Mouse (Mus musculus): ENCODE results near the gene Zmiz1. TPM values are rescaled to one million over a fixed set of nuclear protein-coding genes. Genes with fewer than 3 reads are reported as not detected.

Gene Zmiz1
- total RNA-seq (2017) = 9.8 and 17.0 TPM in 2 replicates

- peak; percentile 44 to 52; a peak in 3 of 4 replicates for ATAC-seq (replicated peaks in 1 of 2; ENCODE audit: insufficient read depth in 1 of 2, low FRiP score in 2 of 2, low TSS enrichment in 1 of 2, low read depth in 1 of 2, poor library complexity in 2 of 2, severe bottlenecking in 2 of 2)
These were observed at the start of gene Zmiz1 for GRCm38 (mm10) chr14:25459016-25459393. Gene Zmiz1, plus strand, starts transcription at chr14:25459185.

GRCm38 (mm10) chr14:25411848-25412527 is 47.0 kb upstream of the Zmiz1 start:
- ATAC-seq (replicated peaks in 1 of 2; ENCODE audit: insufficient read depth in 1 of 2, low FRiP score in 2 of 2, low TSS enrichment in 1 of 2, low read depth in 1 of 2, poor library complexity in 2 of 2, severe bottlenecking in 2 of 2) = no peak

GRCm38 (mm10) chr14:25412811-25413210 is 46.2 kb upstream of the Zmiz1 start:
- ATAC-seq (replicated peaks in 1 of 2; ENCODE audit: insufficient read depth in 1 of 2, low FRiP score in 2 of 2, low TSS enrichment in 1 of 2, low read depth in 1 of 2, poor library complexity in 2 of 2, severe bottlenecking in 2 of 2) = no peak

- no peak for ATAC-seq (replicated peaks in 1 of 2; ENCODE audit: insufficient read depth in 1 of 2, low FRiP score in 2 of 2, low TSS enrichment in 1 of 2, low read depth in 1 of 2, poor library complexity in 2 of 2, severe bottlenecking in 2 of 2)
These were observed 45.5 kb upstream of the Zmiz1 start for GRCm38 (mm10) chr14:25413510-25413909.

GRCm38 (mm10) chr14:25414115-25414514 is 44.9 kb upstream of the Zmiz1 start:
- no peak for ATAC-seq (replicated peaks in 1 of 2; ENCODE audit: insufficient read depth in 1 of 2, low FRiP score in 2 of 2, low TSS enrichment in 1 of 2, low read depth in 1 of 2, poor library complexity in 2 of 2, severe bottlenecking in 2 of 2)

GRCm38 (mm10) chr14:25420001-25420690 is 38.8 kb upstream of the Zmiz1 start:
- ATAC-seq (replicated peaks in 1 of 2; ENCODE audit: insufficient read depth in 1 of 2, low FRiP score in 2 of 2, low TSS enrichment in 1 of 2, low read depth in 1 of 2, poor library complexity in 2 of 2, severe bottlenecking in 2 of 2) = no peak

GRCm38 (mm10) chr14:25420987-25421386 is 38.0 kb upstream of the Zmiz1 start:
- ATAC-seq (replicated peaks in 1 of 2; ENCODE audit: insufficient read depth in 1 of 2, low FRiP score in 2 of 2, low TSS enrichment in 1 of 2, low read depth in 1 of 2, poor library complexity in 2 of 2, severe bottlenecking in 2 of 2) = no peak

GRCm38 (mm10) chr14:25421596-25422001 is 37.4 kb upstream of the Zmiz1 start:
- ATAC-seq (replicated peaks in 1 of 2; ENCODE audit: insufficient read depth in 1 of 2, low FRiP score in 2 of 2, low TSS enrichment in 1 of 2, low read depth in 1 of 2, poor library complexity in 2 of 2, severe bottlenecking in 2 of 2) = no peak

- ATAC-seq (replicated peaks in 1 of 2; ENCODE audit: insufficient read depth in 1 of 2, low FRiP score in 2 of 2, low TSS enrichment in 1 of 2, low read depth in 1 of 2, poor library complexity in 2 of 2, severe bottlenecking in 2 of 2) = no peak
These were observed 36.0 kb upstream of the Zmiz1 start for GRCm38 (mm10) chr14:25422946-25423345.

- no peak for ATAC-seq (replicated peaks in 1 of 2; ENCODE audit: insufficient read depth in 1 of 2, low FRiP score in 2 of 2, low TSS enrichment in 1 of 2, low read depth in 1 of 2, poor library complexity in 2 of 2, severe bottlenecking in 2 of 2)
These were observed 35.1 kb upstream of the Zmiz1 start for GRCm38 (mm10) chr14:25423721-25424443.

- ATAC-seq (replicated peaks in 1 of 2; ENCODE audit: insufficient read depth in 1 of 2, low FRiP score in 2 of 2, low TSS enrichment in 1 of 2, low read depth in 1 of 2, poor library complexity in 2 of 2, severe bottlenecking in 2 of 2) = no peak
These were observed 20.7 kb upstream of the Zmiz1 start for GRCm38 (mm10) chr14:25438255-25438654.

GRCm38 (mm10) chr14:25440116-25440515 is 18.9 kb upstream of the Zmiz1 start:
- ATAC-seq (replicated peaks in 1 of 2; ENCODE audit: insufficient read depth in 1 of 2, low FRiP score in 2 of 2, low TSS enrichment in 1 of 2, low read depth in 1 of 2, poor library complexity in 2 of 2, severe bottlenecking in 2 of 2) = no peak

- ATAC-seq (replicated peaks in 1 of 2; ENCODE audit: insufficient read depth in 1 of 2, low FRiP score in 2 of 2, low TSS enrichment in 1 of 2, low read depth in 1 of 2, poor library complexity in 2 of 2, severe bottlenecking in 2 of 2) = no peak
These were observed 18.2 kb upstream of the Zmiz1 start for GRCm38 (mm10) chr14:25440777-25441176.

- no peak for ATAC-seq (replicated peaks in 1 of 2; ENCODE audit: insufficient read depth in 1 of 2, low FRiP score in 2 of 2, low TSS enrichment in 1 of 2, low read depth in 1 of 2, poor library complexity in 2 of 2, severe bottlenecking in 2 of 2)
These were observed 17.5 kb upstream of the Zmiz1 start for GRCm38 (mm10) chr14:25441469-25441868.

GRCm38 (mm10) chr14:25442676-25443075 is 16.3 kb upstream of the Zmiz1 start:
- ATAC-seq (replicated peaks in 1 of 2; ENCODE audit: insufficient read depth in 1 of 2, low FRiP score in 2 of 2, low TSS enrichment in 1 of 2, low read depth in 1 of 2, poor library complexity in 2 of 2, severe bottlenecking in 2 of 2) = no peak; a peak in 1 of 4 replicates

- no peak for ATAC-seq (replicated peaks in 1 of 2; ENCODE audit: insufficient read depth in 1 of 2, low FRiP score in 2 of 2, low TSS enrichment in 1 of 2, low read depth in 1 of 2, poor library complexity in 2 of 2, severe bottlenecking in 2 of 2)
These were observed 11.7 kb upstream of the Zmiz1 start for GRCm38 (mm10) chr14:25447136-25447775.

- ATAC-seq (replicated peaks in 1 of 2; ENCODE audit: insufficient read depth in 1 of 2, low FRiP score in 2 of 2, low TSS enrichment in 1 of 2, low read depth in 1 of 2, poor library complexity in 2 of 2, severe bottlenecking in 2 of 2) = no peak
These were observed 10.5 kb upstream of the Zmiz1 start for GRCm38 (mm10) chr14:25448471-25448870.
